Comparison of ENCODE assay signal across 10 mouse cellular contexts in genomic region chr9:69907123-69907945, GRCm38 (mm10).
DNase-seq lines count a peak whose midpoint lies in the region; ATAC-seq and TF ChIP-seq lines count a peak whose summit lies in the region.
"Had no signal": no experiment of that assay in that cellular context is flagged by ENCODE, and none has a peak within 500 bp of the region (broad histone marks: within the 10 kb centered on the region; RNA-seq: fewer than 3 reads in every experiment).

No protein-coding gene starts in this region.

- no peaks in the 10 kb centered on the region for H3K36me3 ChIP-seq in heart, embryonic 13.5 days
- H3K36me3 ChIP-seq in forebrain, embryonic 10.5 days (replicated peaks): no peaks in the 10 kb centered on the region
- no peaks in the 10 kb centered on the region for H3K36me3 ChIP-seq in limb, embryonic 14.5 days (ENCODE audit: control insufficient read depth, insufficient read depth, low read length)
- H3K36me3 ChIP-seq: stomach, embryonic 15.5 days had no signal

- no peak for ATAC-seq in heart, embryonic 13.5 days (ENCODE audit: extremely low read depth, insufficient number of reproducible peaks, low FRiP score, low TSS enrichment)
- no peak for ATAC-seq in limb, embryonic 14.5 days (ENCODE audit: low FRiP score, low read depth)

- H3K4me3 ChIP-seq in heart, embryonic 13.5 days: no peak overlapping the region
- H3K4me3 ChIP-seq in forebrain, embryonic 10.5 days: peak overlapping the region; percentile 19; the same call in 1 of the 2 replicates
- H3K4me3 ChIP-seq in limb, embryonic 14.5 days (replicated peaks; ENCODE audit: low read length): 0 out of 2 replicates have a peak overlapping the region, but pooled peaks have one; percentile 0
- H3K4me3 ChIP-seq: stomach, embryonic 15.5 days had no signal

- H3K4me2 ChIP-seq in heart, embryonic 13.5 days: peak overlapping the region; percentile 53
- H3K4me2 ChIP-seq in limb, embryonic 14.5 days (replicated peaks; ENCODE audit: low read depth, low read length, severe bottlenecking): peak overlapping the region; percentile 33
- H3K4me2 ChIP-seq: stomach, embryonic 15.5 days had no signal

- no peak overlapping the region for H3K27ac ChIP-seq in heart, embryonic 13.5 days (replicated peaks)
- H3K27ac ChIP-seq in forebrain, embryonic 10.5 days: no peak overlapping the region; the same call in 1 of the 2 replicates
- no peak overlapping the region for H3K27ac ChIP-seq in limb, embryonic 14.5 days (replicated peaks; ENCODE audit: low read depth, low read length)
- H3K27ac ChIP-seq: stomach, embryonic 15.5 days had no signal

- TF ChIP-seq POLR2A in limb, embryonic 14.5 days (IDR thresholded peaks at IDR 0.05; ENCODE audit: borderline replicate concordance, extremely low read depth, insufficient read depth, insufficient read length): no peak

- 0 out of 2 replicates have a peak, but pooled peaks cover 6% of the 10 kb centered on the region for H3K4me1 ChIP-seq in heart, embryonic 13.5 days
- peaks cover 11% of the 10 kb centered on the region for H3K4me1 ChIP-seq in forebrain, embryonic 10.5 days
- peaks cover 3% of the 10 kb centered on the region; the same call in 1 of the 2 replicates for H3K4me1 ChIP-seq in limb, embryonic 14.5 days (ENCODE audit: control insufficient read depth, insufficient read depth, low read length)
- H3K4me1 ChIP-seq: stomach, embryonic 15.5 days had no signal

- no peaks in the 10 kb centered on the region for H3K9me3 ChIP-seq in heart, embryonic 13.5 days
- H3K9me3 ChIP-seq in forebrain, embryonic 10.5 days: no peaks in the 10 kb centered on the region
- H3K9me3 ChIP-seq in limb, embryonic 14.5 days (ENCODE audit: control insufficient read depth, low read length): no peaks in the 10 kb centered on the region
- H3K9me3 ChIP-seq: stomach, embryonic 15.5 days had no signal

- no peak overlapping the region for H3K9ac ChIP-seq in heart, embryonic 13.5 days
- no peak overlapping the region for H3K9ac ChIP-seq in limb, embryonic 14.5 days (ENCODE audit: low read depth, low read length, severe bottlenecking)
- H3K9ac ChIP-seq: stomach, embryonic 15.5 days had no signal

- DNase-seq in heart, adult 18-20 months: no peak
- DNase-seq in adrenal gland, postnatal 25 days: peak; percentile 7
- no peak for DNase-seq in forebrain, embryonic 10.5 days (ENCODE audit: extremely low spot score, low spot score)
- no peak for DNase-seq in limb, embryonic 14.5 days (ENCODE audit: low spot score)
- DNase-seq in gastrocnemius, postnatal 10 days: no peak
- no peak for DNase-seq in layer of hippocampus, adult 11-12 months (ENCODE audit: low spot score)
- no peak for DNase-seq in thymus, postnatal 0 days (ENCODE audit: low spot score)
- DNase-seq: cerebellum, adult 11 months had no signal

- 32% methylated on average over 21 of the region's 21 CpGs for WGBS in heart, embryonic 13.5 days
- 34% methylated on average over 21 of the region's 21 CpGs for whole genome bisulfite sequencing in forebrain, embryonic 10.5 days
- WGBS in limb, embryonic 14.5 days: 4% methylated on average over 21 of the region's 21 CpGs

- peaks cover 25% of the 10 kb centered on the region; the same call in 1 of the 2 replicates for H3K27me3 ChIP-seq in heart, embryonic 13.5 days (replicated peaks)
- peaks cover 28% of the 10 kb centered on the region for H3K27me3 ChIP-seq in forebrain, embryonic 10.5 days (ENCODE audit: poor library complexity, severe bottlenecking)
- peaks cover 12% of the 10 kb centered on the region for H3K27me3 ChIP-seq in limb, embryonic 14.5 days (ENCODE audit: control insufficient read depth, insufficient read depth, low read length)
- H3K27me3 ChIP-seq: stomach, embryonic 15.5 days had no signal
